Mouse (Mus musculus): ENCODE results near the gene Tmem200c. TPM values are rescaled to one million over a fixed set of nuclear protein-coding genes. Genes with fewer than 3 reads are reported as not detected.

The Tmem200c gene
- not detected for polyA plus RNA-seq (2017; shearing (Covaris generic))

GRCm38 (mm10) chr17:68826323-68826722 lies at the start of gene Tmem200c:
Gene Tmem200c, plus strand, starts transcription at chr17:68826623.

Other genes with a start within 250 kb of the Tmem200c start
- 1.4 TPM for gene Epb41l3, start 249.1 kb downstream of the Tmem200c start, polyA plus RNA-seq (2017; shearing (Covaris generic))

Measured in effector memory CD4-positive, alpha-beta T cell, adult 7 months (primary cell).